8 mouse cellular contexts compared by ENCODE assay signal in genomic region chr4:109406054-109406485, GRCm38 (mm10). TPM values are rescaled to one million over a fixed set of nuclear protein-coding genes. Genes with fewer than 3 reads are reported as not detected.
DNase-seq lines count a peak whose midpoint lies in the region; ATAC-seq and TF ChIP-seq lines count a peak whose summit lies in the region.

No protein-coding gene starts in this region.

- DNase-seq in G1E (ENCODE audit: low spot score): peak; percentile 91
- peak; percentile 69 for DNase-seq in c-Kit-positive CD71-negative TER-119-negative erythroid progenitor cells, embryonic 14.5 days (ENCODE audit: low read depth)
- DNase-seq in liver, embryonic 14.5 days (ENCODE audit: low read depth in 3 of 3, low spot score in 3 of 3): peak; percentile 84 to 86 (median 85)
- peak; percentile 41 for DNase-seq in neural tube, embryonic 11.5 days (ENCODE audit: low spot score)
- peak; percentile 86 for DNase-seq in yolk sac, embryonic 10.5 days (ENCODE audit: low spot score)

- H3K9me3 ChIP-seq in G1E (replicated peaks): no peaks in the 10 kb centered on the region
- H3K9me3 ChIP-seq in heart, embryonic 12.5 days (replicated peaks): no peaks in the 10 kb centered on the region
- H3K9me3 ChIP-seq in kidney, embryonic 16.5 days (ENCODE audit: low read length): no peaks in the 10 kb centered on the region
- H3K9me3 ChIP-seq in liver, embryonic 14.5 days (ENCODE audit: control insufficient read depth, low read length): no peaks in the 10 kb centered on the region
- H3K9me3 ChIP-seq in neural tube, embryonic 11.5 days (ENCODE audit: control insufficient read depth, low read length): no peaks in the 10 kb centered on the region

- peak; percentile 82 for TF ChIP-seq EP300 in liver, embryonic 14.5 days (IDR thresholded peaks at IDR 0.05; ENCODE audit: low read depth)

- peaks cover 40% of the 10 kb centered on the region for H3K36me3 ChIP-seq in G1E (replicated peaks)
- peaks cover 13% of the 10 kb centered on the region for H3K36me3 ChIP-seq in heart, embryonic 12.5 days
- H3K36me3 ChIP-seq in kidney, embryonic 16.5 days (ENCODE audit: insufficient read depth, low read length): no peaks in the 10 kb centered on the region
- H3K36me3 ChIP-seq in liver, embryonic 14.5 days (replicated peaks; ENCODE audit: control insufficient read depth, insufficient read depth, low read depth): peaks cover 32% of the 10 kb centered on the region
- H3K36me3 ChIP-seq in neural tube, embryonic 11.5 days (ENCODE audit: control insufficient read depth, insufficient read depth, low read length): no peaks in the 10 kb centered on the region

- no peak for TF ChIP-seq CTCF in G1E (IDR thresholded peaks at IDR 0.05; ENCODE audit: low read depth, low read length)
- TF ChIP-seq CTCF in liver, embryonic 14.5 days (IDR thresholded peaks at IDR 0.05; ENCODE audit: low read depth): no peak

- peak overlapping the region; percentile 83 for H3K9ac ChIP-seq in heart, embryonic 12.5 days
- peak overlapping the region; percentile 72 for H3K9ac ChIP-seq in kidney, embryonic 16.5 days (replicated peaks; ENCODE audit: low read length)
- H3K9ac ChIP-seq in liver, embryonic 14.5 days (replicated peaks): peak overlapping the region; percentile 95
- H3K9ac ChIP-seq in neural tube, embryonic 11.5 days (ENCODE audit: low read length): no peak overlapping the region

- ATAC-seq in G1E (ENCODE audit: extremely low read depth, insufficient number of reproducible peaks, low FRiP score, poor library complexity, severe bottlenecking): peak; percentile 58
- peak; percentile 79 for ATAC-seq in erythroid progenitor cell, adult 5-6 weeks (replicated peaks; ENCODE audit: low FRiP score, poor library complexity, severe bottlenecking)
- ATAC-seq in heart, embryonic 12.5 days (ENCODE audit: insufficient number of reproducible peaks, low FRiP score): peak; percentile 90
- peak; percentile 64 for ATAC-seq in kidney, embryonic 16.5 days (ENCODE audit: low FRiP score, low TSS enrichment)
- ATAC-seq in liver, embryonic 14.5 days (ENCODE audit: insufficient read depth): peak; percentile 75
- ATAC-seq in neural tube, embryonic 11.5 days (ENCODE audit: insufficient read depth, low FRiP score, low TSS enrichment): peak; percentile 29; the same call in 1 of the 2 replicates

- peak overlapping the region; percentile 86 for H3K27ac ChIP-seq in heart, embryonic 12.5 days (ENCODE audit: poor library complexity, severe bottlenecking)
- peak overlapping the region; percentile 49 for H3K27ac ChIP-seq in kidney, embryonic 16.5 days (ENCODE audit: low read length)
- peak overlapping the region; percentile 97 for H3K27ac ChIP-seq in liver, embryonic 14.5 days
- H3K27ac ChIP-seq in neural tube, embryonic 11.5 days (ENCODE audit: low read depth, low read length): no peak overlapping the region

- peaks cover 79% of the 10 kb centered on the region for H3K4me1 ChIP-seq in G1E (ENCODE audit: insufficient read depth, low read depth, low read length)
- peaks cover 33% of the 10 kb centered on the region for H3K4me1 ChIP-seq in heart, embryonic 12.5 days (replicated peaks)
- peaks cover 17% of the 10 kb centered on the region for H3K4me1 ChIP-seq in kidney, embryonic 16.5 days (ENCODE audit: insufficient read depth, low read length)
- peaks cover 36 to 44% of the 10 kb centered on the region in 2 experiments for H3K4me1 ChIP-seq in liver, embryonic 14.5 days (replicated peaks; ENCODE audit: control insufficient read depth in 2 of 2, insufficient read depth in 2 of 2, low read length in 1 of 2)
- H3K4me1 ChIP-seq in neural tube, embryonic 11.5 days (ENCODE audit: control insufficient read depth, insufficient read depth, low read length): peaks cover 6% of the 10 kb centered on the region; the same call in 1 of the 2 replicates

- no peaks in the 10 kb centered on the region for H3K27me3 ChIP-seq in G1E (ENCODE audit: insufficient read depth, low read length)
- H3K27me3 ChIP-seq in heart, embryonic 12.5 days (replicated peaks): no peaks in the 10 kb centered on the region
- H3K27me3 ChIP-seq in kidney, embryonic 16.5 days (ENCODE audit: insufficient read depth, low read length): no peaks in the 10 kb centered on the region
- H3K27me3 ChIP-seq in liver, embryonic 14.5 days (ENCODE audit: control insufficient read depth, insufficient read depth, low read length): no peaks in the 10 kb centered on the region
- peaks cover 5% of the 10 kb centered on the region; the same call in 1 of the 2 replicates for H3K27me3 ChIP-seq in neural tube, embryonic 11.5 days (ENCODE audit: control insufficient read depth, insufficient read depth, low read length)

- H3K4me2 ChIP-seq in heart, embryonic 12.5 days: peak overlapping the region; percentile 95
- H3K4me2 ChIP-seq in kidney, embryonic 16.5 days (replicated peaks; ENCODE audit: low read depth, low read length): peak overlapping the region; percentile 98
- H3K4me2 ChIP-seq in liver, embryonic 14.5 days (ENCODE audit: low read depth): peak overlapping the region; percentile 97
- H3K4me2 ChIP-seq in neural tube, embryonic 11.5 days (ENCODE audit: low read depth): peak overlapping the region; percentile 88

- whole genome bisulfite sequencing in heart, embryonic 12.5 days: 2% methylated on average over 3 of the region's 3 CpGs
- WGBS in kidney, embryonic 16.5 days: 2% methylated on average over 3 of the region's 3 CpGs
- WGBS in liver, embryonic 14.5 days (ENCODE audit: insufficient replicate concordance): 0% methylated on average over 3 of the region's 3 CpGs
- WGBS in neural tube, embryonic 11.5 days: 13% methylated on average over 3 of the region's 3 CpGs

- peak overlapping the region; percentile 79 for H3K4me3 ChIP-seq in G1E (ENCODE audit: low read depth, low read length)
- peak overlapping the region; percentile 76 for H3K4me3 ChIP-seq in heart, embryonic 12.5 days
- H3K4me3 ChIP-seq in kidney, embryonic 16.5 days (ENCODE audit: low read length): peak overlapping the region; percentile 68
- H3K4me3 ChIP-seq in liver, embryonic 14.5 days (ENCODE audit: insufficient read depth in 1 of 2, low read depth in 2 of 2, low read length in 2 of 2): peak overlapping the region; percentile 68 to 97
- peak overlapping the region; percentile 54 for H3K4me3 ChIP-seq in neural tube, embryonic 11.5 days (ENCODE audit: low read depth, low read length)

RNA-seq across cellular contexts. Expression of gene Ttc39a, which starts 0.4 kb away (rescaled TPM):
- total RNA-seq in G1E (2014; fragmentation: Nextera tagmentation): 38.9 and 50.2 TPM in 2 replicates
- total RNA-seq in G1E (2017): 40.4 and 48.0 TPM in 2 replicates
- 28.9 and 30.9 TPM in 2 replicates for polyA plus RNA-seq in G1E (2012)
- 5.0 and 14.4 TPM in 2 replicates for total RNA-seq in erythroid progenitor cell, adult 5-6 weeks (2015; ENCODE audit: low replicate concordance)
- total RNA-seq in erythroid progenitor cell, adult 5-6 weeks (2017; ENCODE audit: low replicate concordance): 3.9 and 29.2 TPM in 2 replicates
- 11.6 and 11.8 TPM in 2 replicates for polyA plus RNA-seq in heart, embryonic 12.5 days (2016; fragmentation: Nextera tagmentation; extraction: Ambion mirVana)
- polyA plus RNA-seq in kidney, embryonic 16.5 days (2015; fragmentation: Nextera tagmentation; extraction: Ambion mirVana): 4.8 and 6.0 TPM in 2 replicates
- 8.7 and 11.7 TPM in 2 replicates for polyA plus RNA-seq in liver, embryonic 14.5 days (2012; rRNA removed)
- polyA plus RNA-seq in liver, embryonic 14.5 days (2014; fragmentation: Nextera tagmentation; extraction: Ambion mirVana): 13.6 and 15.4 TPM in 2 replicates
- polyA plus RNA-seq in neural tube, embryonic 11.5 days (2014; fragmentation: Nextera tagmentation; extraction: Ambion mirVana): 1.9 and 2.7 TPM in 2 replicates

Comparison
In these comparisons a context has a peak if more than half of its experiments do, and no peak if none do; other contexts are left out.
1. ATAC-seq: peak in every context shown above with its lines; median percentile 90 in heart, embryonic 12.5 days; 79 in erythroid progenitor cell, adult 5-6 weeks; 75 in liver, embryonic 14.5 days; 64 in kidney, embryonic 16.5 days; 58 in G1E; 29 in neural tube, embryonic 11.5 days.
2. DNase-seq: peak in every context shown above with its lines; median percentile 91 in G1E; 86 in yolk sac, embryonic 10.5 days; 85 in liver, embryonic 14.5 days; 69 in c-Kit-positive CD71-negative TER-119-negative erythroid progenitor cells, embryonic 14.5 days; 41 in neural tube, embryonic 11.5 days.